ENCODE assay signal across 8 mouse cellular contexts in genomic region chr8:84722850-84723570, GRCm38 (mm10). TPM values are rescaled to one million over a fixed set of nuclear protein-coding genes. Genes with fewer than 3 reads are reported as not detected.
A peak's percentile ranks its signal among the peaks of the same experiment; 100 is the strongest.
DNase-seq lines count a peak whose midpoint lies in the region; ATAC-seq and TF ChIP-seq lines count a peak whose summit lies in the region.

Gene G430095P16Rik (plus strand): TSS chr8:84723007.

- H3K9ac ChIP-seq in neural tube, embryonic 11.5 days (ENCODE audit: low read length): peak within 1 kb of the TSS; percentile 46
- peak within 1 kb of the TSS; percentile 31 for H3K9ac ChIP-seq in intestine, embryonic 15.5 days
- H3K9ac ChIP-seq in midbrain, postnatal 0 days (replicated peaks; ENCODE audit: low read length, poor library complexity, severe bottlenecking): peak within 1 kb of the TSS; percentile 33; the same call in 1 of the 2 replicates

- TF ChIP-seq CTCF in midbrain, postnatal 0 days (IDR thresholded peaks at IDR 0.05): peak; percentile 17; the same call in 1 of the 2 replicates

- H3K27ac ChIP-seq in neural tube, embryonic 11.5 days (ENCODE audit: low read depth, low read length): peak within 1 kb of the TSS; percentile 81
- peak within 1 kb of the TSS; percentile 93 for H3K27ac ChIP-seq in intestine, embryonic 15.5 days
- peak within 1 kb of the TSS; percentile 51 for H3K27ac ChIP-seq in midbrain, postnatal 0 days (ENCODE audit: low read depth, low read length)

- peaks cover 35% of the 10 kb centered on the region for H3K27me3 ChIP-seq in neural tube, embryonic 11.5 days (ENCODE audit: control insufficient read depth, insufficient read depth, low read length)
- H3K27me3 ChIP-seq in intestine, embryonic 15.5 days (replicated peaks): peaks cover 7% of the 10 kb centered on the region; the same call in 1 of the 2 replicates
- H3K27me3 ChIP-seq in midbrain, postnatal 0 days (ENCODE audit: insufficient read depth, low read length): no peaks in the 10 kb centered on the region

- H3K9me3 ChIP-seq in neural tube, embryonic 11.5 days (ENCODE audit: control insufficient read depth, low read length): no peaks in the 10 kb centered on the region
- H3K9me3 ChIP-seq in intestine, embryonic 15.5 days: no peaks in the 10 kb centered on the region
- no peaks in the 10 kb centered on the region for H3K9me3 ChIP-seq in midbrain, postnatal 0 days (ENCODE audit: low read length)

- H3K4me2 ChIP-seq in neural tube, embryonic 11.5 days (ENCODE audit: low read depth): peak within 1 kb of the TSS; percentile 21
- H3K4me2 ChIP-seq in intestine, embryonic 15.5 days (replicated peaks): peak within 1 kb of the TSS; percentile 44
- no peak within 1 kb of the TSS for H3K4me2 ChIP-seq in midbrain, postnatal 0 days (ENCODE audit: low read depth, low read length, poor library complexity, severe bottlenecking)

- no peak within 1 kb of the TSS for H3K4me3 ChIP-seq in neural tube, embryonic 11.5 days (ENCODE audit: low read depth, low read length)
- 0 out of 2 replicates have a peak within 1 kb of the TSS, but pooled peaks have one; percentile 10 for H3K4me3 ChIP-seq in intestine, embryonic 15.5 days (replicated peaks)
- no peak within 1 kb of the TSS for H3K4me3 ChIP-seq in midbrain, postnatal 0 days (ENCODE audit: low read depth, low read length)

- ATAC-seq in neural tube, embryonic 11.5 days (ENCODE audit: insufficient read depth, low FRiP score, low TSS enrichment): peak; percentile 53; the same call in 1 of the 2 replicates
- ATAC-seq in intestine, embryonic 15.5 days: peak; percentile 94
- ATAC-seq in midbrain, postnatal 0 days (ENCODE audit: low FRiP score): peak; percentile 31

- peak; percentile 55 for DNase-seq in neural tube, embryonic 11.5 days (ENCODE audit: low spot score)
- DNase-seq in neural tube, embryonic 10.5 days (ENCODE audit: extremely low spot score, low spot score): no peak
- peak; percentile 69 to 72 for DNase-seq in cerebellum, postnatal 14 days
- peak; percentile 81 for DNase-seq in gastrocnemius, postnatal 25 days
- DNase-seq in liver: peak; percentile 94
- no peak for DNase-seq in midbrain, postnatal 0 days (ENCODE audit: low spot score)
- DNase-seq in telencephalon, adult 2 months (ENCODE audit: low read depth, low spot score): peak; percentile 63

- H3K36me3 ChIP-seq in neural tube, embryonic 11.5 days (ENCODE audit: control insufficient read depth, insufficient read depth, low read length): no peaks in the 10 kb centered on the region
- no peaks in the 10 kb centered on the region for H3K36me3 ChIP-seq in intestine, embryonic 15.5 days
- H3K36me3 ChIP-seq in midbrain, postnatal 0 days (ENCODE audit: insufficient read depth, low read length): no peaks in the 10 kb centered on the region

- peaks cover 18% of the 10 kb centered on the region for H3K4me1 ChIP-seq in neural tube, embryonic 11.5 days (ENCODE audit: control insufficient read depth, insufficient read depth, low read length)
- H3K4me1 ChIP-seq in intestine, embryonic 15.5 days (replicated peaks): peaks cover 35% of the 10 kb centered on the region
- H3K4me1 ChIP-seq in midbrain, postnatal 0 days (ENCODE audit: insufficient read depth, low read length): peaks cover 13% of the 10 kb centered on the region

- WGBS in neural tube, embryonic 11.5 days: 27% methylated on average over 10 of the region's 10 CpGs
- 6% methylated on average over 10 of the region's 10 CpGs for WGBS in intestine, embryonic 15.5 days
- 24% methylated on average over 10 of the region's 10 CpGs for WGBS in midbrain, postnatal 0 days

RNA-seq across cellular contexts. Expression of gene G430095P16Rik, which starts in this region (rescaled TPM):
- 0.84 and 1.8 TPM in 2 replicates for polyA plus RNA-seq in neural tube, embryonic 11.5 days (2014; fragmentation: Nextera tagmentation; extraction: Ambion mirVana)
- under 1 TPM; 0.54 to 0.67 TPM for total RNA-seq in gastrocnemius, postnatal 25 days (2021)
- 3.1 and 3.7 TPM in 2 replicates for polyA plus RNA-seq in intestine, embryonic 15.5 days (2015; fragmentation: Nextera tagmentation; extraction: Ambion mirVana)
- not detected in 2 replicates for total RNA-seq in midbrain, postnatal 0 days (2014; rRNA removed)
- 0.39 and 0.71 TPM in 2 replicates for polyA plus RNA-seq in midbrain, postnatal 0 days (2015; fragmentation: Nextera tagmentation; extraction: Ambion mirVana)

Comparison
In these comparisons a context has a peak if more than half of its experiments do, and no peak if none do; other contexts are left out.
1. DNase-seq: peak in neural tube, embryonic 11.5 days (single experiment), cerebellum, postnatal 14 days (2 of 2), liver (single experiment) and telencephalon, adult 2 months (single experiment); none in neural tube, embryonic 10.5 days (single experiment) and midbrain, postnatal 0 days (single experiment).
2. Peak in DNase-seq in gastrocnemius, postnatal 25 days; RNA of the gene not detected or under 1 TPM.
3. Peak in ATAC-seq, H3K27ac ChIP-seq and H3K9ac ChIP-seq in midbrain, postnatal 0 days; RNA of the gene not detected or under 1 TPM.
4. ATAC-seq: peak in every context shown above with its lines; median percentile 94 in intestine, embryonic 15.5 days; 53 in neural tube, embryonic 11.5 days; 31 in midbrain, postnatal 0 days.
5. Peak in every context shown above with its lines, with median percentiles within 50 percentile points of each other: H3K27ac ChIP-seq and H3K9ac ChIP-seq.